Mouse (Mus musculus) spleen, postnatal 10 days (tissue): ENCODE data around the gene Cfap45.
A peak's percentile ranks its signal among the peaks of the same experiment; 100 is the strongest.

Experiments
- DNase-seq, 2 experiments: peaks; one replicate each; pipeline ENCODE4 v3.0.0; 2021 to 2022; ENCODE audit warnings: low spot score in 2 of 2

The Cfap45 gene

DNA sequence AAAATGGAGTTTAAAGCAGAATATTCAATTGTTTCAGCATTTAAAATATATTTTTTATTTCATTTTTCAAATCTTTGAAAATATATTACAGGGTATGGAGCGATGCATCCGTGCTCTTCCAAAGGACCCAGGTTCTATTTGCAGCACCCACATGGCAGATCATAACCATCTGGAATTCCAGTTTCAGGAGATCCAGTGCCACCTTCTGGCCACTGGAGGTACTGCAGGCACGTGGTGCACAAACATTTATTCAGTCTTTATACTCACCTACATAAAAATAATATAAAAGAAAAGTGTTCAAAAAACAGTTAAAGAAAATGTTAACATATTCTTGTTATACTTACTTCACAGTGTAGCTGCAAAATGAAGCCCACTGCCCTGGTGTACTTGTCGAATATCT is 2.6 kb upstream of the Cfap45 start:
- DNase-seq = no peak

DNA sequence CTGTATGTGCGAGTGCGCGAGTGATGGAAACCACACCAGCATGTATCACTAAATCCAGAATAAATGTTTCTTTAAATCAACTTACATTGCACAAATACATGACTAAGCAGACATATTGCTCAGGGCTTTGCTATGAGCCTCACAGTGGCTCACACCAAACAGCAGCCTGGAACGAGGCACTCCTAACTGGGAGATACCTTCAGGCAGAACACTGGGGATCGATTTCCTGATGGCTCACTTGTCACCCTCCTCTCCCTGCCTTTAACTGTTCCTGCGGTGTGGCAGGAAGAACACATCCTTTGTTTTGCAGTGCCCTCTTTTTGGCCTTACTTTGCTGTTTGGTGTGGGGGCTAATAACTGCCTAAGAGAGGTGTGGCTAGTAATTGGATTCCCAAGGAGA is 957 bp upstream of the Cfap45 start:
- DNase-seq = no peak

DNA sequence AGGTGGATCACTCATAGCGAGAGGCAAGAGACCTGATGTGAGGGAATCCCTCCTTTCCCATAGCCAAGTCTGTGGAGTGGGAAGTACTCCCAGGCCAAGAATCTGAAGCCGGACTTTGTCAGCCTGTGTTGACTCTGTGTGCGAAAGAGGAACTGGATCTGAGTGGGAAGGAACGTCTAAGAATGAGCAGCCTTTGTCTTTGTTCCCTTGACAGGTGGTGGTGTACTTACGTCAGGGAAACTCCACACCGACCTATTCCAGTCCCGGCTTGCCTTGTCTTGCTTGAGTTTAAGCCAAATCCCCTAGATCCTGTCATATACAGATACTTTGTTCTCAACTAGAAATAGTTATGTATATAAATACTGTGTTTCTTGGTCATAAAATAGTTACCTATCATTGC is 1.9 kb downstream of the Cfap45 start:
- DNase-seq = no peak

DNA sequence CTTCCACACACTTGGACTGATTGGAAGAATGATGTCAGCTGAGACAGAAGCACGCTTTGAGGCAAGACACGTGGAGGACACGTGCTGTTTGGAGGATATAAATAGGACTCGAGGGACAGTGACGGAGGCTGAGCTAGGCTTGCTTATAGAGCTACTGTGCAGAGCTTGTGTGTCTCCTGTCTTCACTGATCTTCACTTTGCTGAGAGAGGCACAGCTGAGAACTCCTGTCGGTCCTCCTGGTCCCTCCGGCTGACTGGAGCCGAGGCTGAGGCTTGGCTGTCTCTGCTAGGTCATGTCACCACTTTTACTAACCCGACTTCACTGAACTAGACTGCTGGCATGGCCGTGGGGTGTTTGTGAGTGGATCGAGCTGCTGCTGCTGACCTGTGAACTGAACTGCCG is 3.1 kb downstream of the Cfap45 start:
- DNase-seq = no peak

DNA sequence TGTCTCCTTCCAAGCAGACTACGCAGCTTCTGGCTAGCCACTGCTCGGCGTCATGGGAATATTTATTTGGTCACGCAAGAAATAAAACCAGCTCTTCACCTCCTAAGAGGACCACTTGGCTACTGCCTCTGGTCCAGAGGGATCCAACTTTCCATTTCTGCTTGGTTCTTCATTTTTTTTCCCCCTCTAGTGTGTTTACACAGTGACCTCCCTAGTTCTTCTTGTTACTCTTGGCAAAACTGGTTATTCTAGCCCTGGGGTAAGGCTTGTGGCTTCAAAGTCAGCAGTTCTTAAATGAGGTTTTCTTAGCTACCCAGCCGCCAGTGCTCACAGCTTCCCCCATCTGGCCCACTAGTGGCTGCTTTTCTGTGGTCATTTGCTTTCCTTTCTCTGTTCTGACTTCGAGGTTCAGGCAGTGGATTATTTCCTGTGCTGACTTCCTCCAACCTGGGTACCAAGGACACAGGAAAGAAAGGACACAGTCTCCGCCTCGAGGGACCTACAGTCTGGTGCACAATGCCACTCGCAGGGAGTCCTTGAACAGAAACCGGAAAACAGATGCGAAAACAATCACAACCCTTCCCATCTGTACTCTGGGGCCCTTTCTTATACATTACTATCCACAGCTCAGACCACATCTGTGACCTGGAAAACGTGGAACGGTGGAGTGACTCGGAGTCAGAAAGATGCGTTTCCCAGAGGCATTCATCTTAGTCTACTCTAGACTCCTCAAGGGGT is 4.6 kb downstream of the Cfap45 start:
- peak in 1 of 2 experiments; percentile 42 for DNase-seq

DNA sequence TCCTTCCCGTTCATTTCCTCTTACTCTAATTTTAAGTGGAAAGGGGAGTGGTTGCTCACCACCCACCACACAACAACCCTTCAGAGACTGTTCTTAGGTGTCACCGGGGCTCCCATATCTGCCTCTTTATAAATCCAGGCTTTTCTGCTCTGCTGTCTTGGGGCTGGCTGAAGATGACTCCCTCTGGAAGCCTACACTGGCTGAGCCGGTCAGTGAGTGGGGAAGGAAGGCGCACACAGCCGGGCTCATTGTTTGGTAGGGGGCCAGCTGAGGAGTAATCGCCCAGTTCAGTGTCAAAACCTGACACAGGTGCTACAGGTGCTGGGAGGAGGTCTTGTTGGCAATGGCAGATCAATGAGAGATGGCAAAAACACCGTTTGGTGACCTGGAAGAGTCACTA is 5.4 kb downstream of the Cfap45 start:
- DNase-seq = no peak

DNA sequence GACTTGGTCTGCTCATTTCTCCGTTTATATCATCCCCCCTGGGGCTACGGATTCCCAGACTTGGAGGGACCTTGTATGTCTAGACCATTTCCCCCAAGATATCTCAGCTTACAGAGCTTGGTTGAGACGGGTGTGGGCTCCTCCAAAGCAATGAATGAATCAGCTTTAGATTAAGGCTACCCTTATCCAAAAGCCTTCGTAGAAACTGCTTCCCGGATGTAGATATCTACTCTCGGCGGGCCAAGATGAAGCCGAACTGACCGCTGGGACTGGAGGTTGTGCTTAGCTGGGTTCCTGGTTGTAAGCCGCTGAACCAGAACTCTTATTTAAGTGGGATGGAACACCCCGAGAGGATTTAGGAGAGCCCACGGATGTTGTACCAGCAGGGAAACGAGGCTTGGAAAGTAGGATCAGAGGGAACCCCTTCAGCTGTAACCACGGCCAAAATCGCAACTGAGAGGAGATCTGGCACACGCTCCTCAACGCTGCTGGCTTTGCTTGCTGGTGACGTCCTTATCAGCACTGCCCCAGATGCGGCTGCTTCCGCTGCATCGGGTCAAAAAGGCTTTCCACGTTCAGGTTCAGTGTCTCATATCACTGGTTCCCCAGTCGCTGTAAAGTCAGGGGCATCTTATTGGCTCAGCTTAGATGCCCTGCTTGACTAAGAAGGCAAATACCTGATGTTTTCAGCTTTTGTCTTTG is 5.9 kb downstream of the Cfap45 start:
- peak in 1 of 2 experiments; percentile 52 for DNase-seq

DNA sequence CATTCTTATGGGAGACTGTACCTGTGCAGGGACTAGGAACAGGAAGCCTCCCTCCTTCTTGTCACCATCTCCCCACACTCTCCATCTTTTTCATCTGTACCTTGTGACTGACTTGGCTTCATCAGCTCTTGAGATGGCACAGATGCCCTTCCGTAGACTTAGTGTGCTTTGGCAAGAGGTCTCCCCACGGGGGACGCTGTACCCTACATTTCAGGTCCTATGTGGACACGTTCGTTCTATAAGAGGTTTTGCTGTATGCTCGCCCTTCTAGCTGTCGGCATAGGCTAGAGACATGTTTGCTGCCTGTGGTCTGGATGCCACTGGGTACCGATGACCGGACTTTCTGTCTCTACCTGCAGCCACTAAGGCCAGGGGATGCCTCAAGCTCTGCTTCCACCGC is 6.8 kb downstream of the Cfap45 start:
- no peak for DNase-seq

DNA sequence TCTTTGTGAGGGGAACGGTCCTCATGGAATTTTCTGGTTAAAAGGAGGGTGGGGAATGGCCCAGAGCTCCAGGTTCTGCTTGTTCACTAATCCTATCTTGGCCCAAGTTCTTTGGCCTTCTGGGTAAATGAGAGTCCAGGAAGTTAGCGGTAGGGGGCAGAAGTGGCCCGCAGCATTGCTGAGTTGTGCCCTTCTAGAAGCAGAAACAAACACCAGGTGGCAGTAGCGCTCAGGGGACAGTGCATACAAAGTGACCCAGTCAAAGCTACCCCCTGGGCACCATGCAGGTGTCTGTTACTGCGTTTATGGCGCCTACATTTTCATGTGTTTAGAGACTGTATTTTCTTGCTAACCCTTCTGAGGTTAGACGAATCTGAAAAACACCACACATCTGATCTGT is 8.1 kb downstream of the Cfap45 start:
- DNase-seq = peak; percentile 72 to 92

DNA sequence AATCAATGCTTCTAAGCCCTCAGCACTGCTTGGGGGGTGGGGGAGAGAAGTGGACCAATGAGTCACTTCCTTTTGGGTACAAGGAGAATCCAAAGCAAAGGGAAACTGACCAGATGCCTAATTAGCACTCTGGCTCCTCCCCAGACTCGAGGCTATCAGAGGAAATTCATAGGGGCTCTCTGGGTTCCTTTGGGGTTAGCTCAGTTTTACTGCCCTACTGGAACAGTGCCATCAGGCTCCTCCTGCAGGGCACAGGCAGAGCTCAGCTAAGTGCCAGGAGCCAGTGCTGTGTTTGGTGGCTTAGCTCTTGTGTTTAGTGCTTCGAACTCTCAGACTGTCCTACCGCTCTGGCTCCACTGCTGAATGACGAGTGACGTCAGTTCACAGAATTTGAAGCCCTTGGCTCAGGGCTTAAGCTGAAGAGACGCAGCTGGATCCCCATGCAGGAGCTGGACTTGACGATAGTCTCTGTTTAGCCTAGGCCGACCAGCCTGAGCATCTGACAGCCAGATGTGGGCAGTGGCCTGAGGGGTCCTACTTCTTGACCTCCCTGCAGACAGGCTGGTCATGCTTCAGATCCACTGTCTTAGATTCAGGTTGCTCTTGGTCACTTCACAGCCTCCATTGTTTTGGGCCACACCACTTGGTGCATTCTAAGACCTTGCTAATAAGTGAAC is 10.1 kb downstream of the Cfap45 start:
- DNase-seq = no peak

DNA sequence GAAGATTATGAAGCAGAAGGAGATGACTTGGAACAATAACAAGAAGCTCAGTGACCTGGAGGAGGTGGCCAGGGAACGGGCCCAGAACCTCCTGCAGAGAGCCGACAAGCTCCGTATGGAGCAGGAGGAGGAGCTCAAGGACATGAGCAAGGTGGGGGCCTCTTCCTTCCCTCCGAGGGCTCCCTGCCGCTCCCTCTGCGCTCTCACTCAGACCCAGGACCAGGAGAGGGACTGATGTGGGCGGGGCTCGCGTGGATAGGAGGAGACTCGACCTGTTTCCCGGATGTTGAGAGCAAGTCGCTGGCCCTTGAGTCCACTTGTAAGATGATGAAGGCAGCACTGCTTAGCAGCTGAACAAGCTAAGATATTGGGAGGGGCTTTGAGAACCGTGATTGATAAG is 11.9 kb downstream of the Cfap45 start:
- DNase-seq = no peak

DNA sequence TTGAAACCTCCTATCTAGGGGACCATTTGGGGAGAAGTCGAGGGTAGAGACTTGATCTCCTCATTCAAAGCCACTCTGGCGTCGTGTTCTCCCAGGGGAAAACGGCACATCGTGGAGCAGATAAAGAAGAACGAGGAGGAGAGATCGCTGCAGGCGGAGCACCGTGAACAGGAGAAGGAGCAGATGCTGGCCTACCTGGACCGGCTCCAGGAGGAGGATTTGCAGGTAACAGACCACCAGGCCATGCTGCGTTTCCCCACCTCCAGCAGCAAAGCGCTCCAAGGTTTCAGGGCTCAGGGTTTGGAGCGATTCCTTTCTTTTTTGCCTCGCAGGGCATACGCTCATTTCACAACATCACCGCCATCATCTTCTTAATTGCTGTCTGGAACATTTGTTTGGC is 14.5 kb downstream of the Cfap45 start:
- no peak for DNase-seq

DNA sequence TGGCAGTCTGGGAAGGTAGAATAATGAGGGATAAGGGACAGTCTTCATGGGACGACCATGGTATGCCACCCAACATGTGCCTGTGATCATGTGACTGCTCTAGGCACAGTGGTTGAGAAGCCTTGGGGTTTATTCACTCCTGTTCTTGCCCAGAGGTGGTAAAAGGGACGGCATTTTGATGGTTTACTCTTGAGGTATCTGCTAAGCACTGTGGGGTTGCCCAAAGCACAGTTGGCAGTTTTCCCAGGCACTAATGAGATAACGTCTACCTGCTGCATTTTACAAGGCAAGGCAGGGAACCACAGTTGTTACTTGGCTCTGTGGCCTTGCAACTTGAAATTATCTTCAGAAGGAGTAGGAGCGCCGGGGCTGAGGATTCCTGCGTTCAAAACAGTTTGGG is 19.2 kb downstream of the Cfap45 start:
- no peak for DNase-seq

DNA sequence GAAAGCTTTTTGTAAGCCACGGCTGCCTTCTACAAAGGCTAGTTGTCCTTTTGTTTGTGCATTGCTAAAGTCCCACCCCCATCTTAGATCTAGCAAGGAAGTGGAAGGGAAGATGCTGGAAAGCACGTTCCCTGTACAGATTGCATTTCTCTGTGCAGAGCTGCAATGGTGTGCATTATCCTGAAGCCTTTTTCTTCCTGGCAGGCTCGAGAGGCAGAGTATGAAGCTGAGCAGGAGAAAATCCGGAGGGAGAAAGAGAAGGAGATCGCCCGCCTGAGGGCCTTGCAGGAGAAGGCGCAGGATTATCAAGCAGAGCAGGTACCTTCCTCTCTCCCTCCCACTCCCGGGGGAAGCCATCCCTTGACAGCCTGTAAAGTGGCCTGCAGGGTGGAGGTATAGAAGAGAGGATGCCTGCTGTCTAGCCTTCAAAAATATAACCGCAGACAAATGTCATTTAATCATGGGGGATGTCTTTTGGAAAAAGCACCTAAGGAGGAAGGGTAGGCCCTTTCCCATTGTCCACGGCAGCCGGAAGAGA is 19.8 kb downstream of the Cfap45 start:
- no peak for DNase-seq

DNA sequence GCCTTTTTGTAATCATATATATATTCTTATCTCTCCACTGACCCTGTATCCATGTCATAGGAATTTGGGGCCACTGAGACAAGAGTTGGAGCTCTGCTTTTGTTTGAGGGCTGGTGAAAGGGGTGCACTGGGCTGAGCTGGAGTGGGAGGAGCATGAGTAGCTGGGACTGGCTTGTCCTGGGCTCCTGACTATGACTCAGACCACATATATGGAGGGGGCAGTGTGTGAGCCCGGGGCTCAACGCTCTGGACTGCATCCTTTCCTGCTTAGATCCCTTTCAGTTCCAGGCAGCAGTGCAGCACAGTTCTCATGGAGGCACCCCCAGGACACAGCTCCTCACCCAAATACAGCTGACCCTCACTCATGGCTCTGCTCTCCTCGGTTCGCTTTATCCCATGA is 25.5 kb downstream of the Cfap45 start:
- DNase-seq = no peak

DNA sequence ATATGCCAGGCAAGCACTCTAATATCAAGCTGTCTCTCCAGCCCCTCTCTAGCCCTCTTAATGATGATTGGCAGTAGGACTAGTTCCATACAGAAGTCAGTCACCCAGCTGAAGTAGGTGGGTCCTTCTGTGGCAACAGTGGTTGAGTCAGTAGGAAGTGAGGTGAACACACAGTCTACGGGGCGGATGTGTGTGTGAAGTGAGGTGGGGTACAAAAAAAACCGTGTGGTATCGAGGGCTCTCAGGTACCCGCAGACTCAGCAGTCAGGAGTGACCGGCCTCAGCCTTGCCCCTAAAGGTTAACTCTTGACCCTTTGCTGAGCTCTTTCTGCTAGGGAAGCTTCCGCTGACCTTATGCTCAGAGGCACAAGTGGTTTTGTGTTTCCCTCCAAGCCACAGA is 27.9 kb downstream of the Cfap45 start:
- DNase-seq = peak; percentile 17 to 37

DNA sequence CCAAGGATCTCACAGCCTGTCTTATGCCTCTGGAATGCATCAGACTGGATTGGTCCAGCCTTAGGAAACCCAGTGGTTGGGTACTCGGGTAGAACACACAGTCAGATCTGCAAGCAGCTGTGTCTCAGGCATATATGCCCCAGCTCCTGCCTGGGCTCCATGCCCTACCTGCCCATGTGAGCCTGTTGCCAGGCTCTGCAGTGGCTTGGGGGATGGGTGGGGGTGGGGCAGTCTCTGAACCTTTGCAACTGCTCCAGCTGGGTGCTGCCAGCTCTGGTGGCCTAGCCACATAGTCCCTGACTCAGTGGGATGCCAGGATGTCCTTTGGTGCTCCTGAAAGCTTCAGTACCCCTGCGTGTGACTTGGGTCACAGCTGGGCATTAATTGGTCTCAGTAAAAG is 28.7 kb downstream of the Cfap45 start:
- DNase-seq = no peak

DNA sequence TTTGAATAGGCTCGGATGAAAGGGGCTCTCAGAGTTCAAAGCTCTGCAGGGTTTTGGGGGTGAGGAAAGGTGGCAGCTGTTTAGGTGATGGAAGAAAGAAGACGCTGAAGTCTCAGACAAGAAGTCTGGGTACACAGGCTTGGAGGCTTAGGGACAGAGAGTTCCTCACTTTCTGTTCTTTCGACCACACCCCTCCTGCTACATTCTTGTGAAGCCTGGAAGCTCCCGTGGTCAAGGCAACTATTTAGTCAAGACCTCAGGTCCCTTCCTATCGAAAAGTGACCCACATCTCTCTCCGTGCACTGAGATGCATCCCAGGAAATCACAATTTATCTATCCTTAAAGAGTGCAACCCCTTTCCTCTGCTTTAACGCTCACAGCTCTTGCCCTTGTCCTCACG is 29.1 kb downstream of the Cfap45 start:
- no peak for DNase-seq

DNA sequence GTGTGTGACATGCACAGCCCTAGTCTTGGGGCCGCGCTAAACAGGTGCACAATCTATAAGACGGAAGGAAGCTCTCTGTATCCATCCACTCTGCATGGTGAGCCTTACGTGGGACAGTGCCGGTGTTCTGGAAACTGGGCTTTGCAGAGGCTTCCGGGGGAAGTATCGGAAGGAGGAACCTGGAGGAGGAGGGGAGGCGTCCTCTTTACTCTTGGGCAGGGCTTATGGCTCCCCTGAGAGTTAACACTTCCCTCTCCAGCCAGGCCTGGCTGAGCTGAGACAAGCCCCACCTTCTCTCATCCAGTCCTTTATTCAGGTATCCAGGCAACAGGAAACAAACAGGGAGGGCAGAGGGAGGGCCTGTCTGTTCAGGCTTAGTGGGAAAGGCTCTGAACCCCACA is 29.9 kb downstream of the Cfap45 start:
- peak; percentile 35 to 61 for DNase-seq

DNA sequence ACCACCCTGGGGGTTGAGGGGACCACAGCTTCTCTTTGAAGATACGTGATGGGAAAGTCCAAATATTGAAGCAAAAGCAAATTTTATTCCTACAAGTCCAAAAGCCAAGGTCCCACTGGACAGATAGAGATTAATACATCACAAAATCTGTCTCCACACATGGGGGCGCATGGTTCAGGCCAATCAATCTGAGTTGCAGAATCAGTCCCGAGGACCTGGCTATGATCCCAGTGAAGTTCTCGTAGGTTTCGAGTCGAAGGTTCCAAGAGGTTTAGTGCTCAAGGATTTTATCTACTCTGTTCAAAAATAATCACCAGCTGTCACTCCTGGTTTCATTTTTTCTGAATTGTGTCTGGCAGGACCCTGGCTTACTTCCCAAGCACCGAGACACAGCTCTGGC is 30.4 kb downstream of the Cfap45 start:
- DNase-seq = no peak

DNA sequence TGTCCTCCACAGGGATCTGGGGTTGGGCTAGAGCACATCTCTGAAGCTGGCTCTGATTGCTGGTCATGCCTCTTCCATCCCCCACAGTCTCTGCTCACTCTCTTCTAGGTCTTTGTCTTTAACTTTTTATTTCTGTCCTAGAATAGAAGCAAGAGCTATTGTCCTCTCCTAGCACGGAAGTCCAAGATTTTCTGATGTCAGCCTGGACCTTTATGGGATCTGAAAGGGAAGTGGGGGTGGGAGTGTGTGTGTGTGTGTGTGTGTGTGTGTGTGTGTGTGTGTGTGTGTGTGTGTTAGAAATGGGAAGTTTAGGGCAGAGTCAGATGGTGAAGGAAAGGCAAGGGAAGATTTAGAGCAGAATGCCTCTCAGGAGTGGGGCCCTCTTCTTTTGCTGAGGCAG is 32.0 kb downstream of the Cfap45 start:
- DNase-seq = no peak

DNA sequence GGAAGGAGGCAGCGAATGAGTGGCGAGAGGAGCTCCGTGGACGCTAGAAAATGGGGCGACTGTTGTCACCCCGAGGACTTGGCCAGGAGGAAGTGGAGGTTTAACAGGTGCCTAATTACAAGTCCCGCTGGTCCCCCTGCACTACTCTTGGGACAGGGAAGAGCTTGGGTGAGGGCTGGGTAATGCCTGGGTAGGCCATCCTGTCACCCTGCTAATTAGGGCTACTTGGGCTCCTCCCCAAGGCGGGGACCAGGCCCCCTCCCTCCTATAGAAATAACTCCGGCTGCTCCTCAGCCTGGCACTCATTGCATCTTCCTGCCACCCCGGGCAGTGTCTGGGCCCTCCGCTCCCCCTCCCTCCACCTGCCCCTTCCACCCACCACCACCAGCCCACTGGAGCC is 35.0 kb downstream of the Cfap45 start, which contains the start of gene Vsig8:
Gene Vsig8, plus strand, starts transcription at position 301 of the 400 bp plus-strand sequence.
- no peak for DNase-seq
